Mouse (Mus musculus): ENCODE data around the gene Ino80d. TPM values are rescaled to one million over a fixed set of nuclear protein-coding genes. Genes with fewer than 3 reads are reported as not detected.

Ino80d gene
- polyA plus RNA-seq, 1 experiment from 2014 or later = 9.1 TPM

DNA sequence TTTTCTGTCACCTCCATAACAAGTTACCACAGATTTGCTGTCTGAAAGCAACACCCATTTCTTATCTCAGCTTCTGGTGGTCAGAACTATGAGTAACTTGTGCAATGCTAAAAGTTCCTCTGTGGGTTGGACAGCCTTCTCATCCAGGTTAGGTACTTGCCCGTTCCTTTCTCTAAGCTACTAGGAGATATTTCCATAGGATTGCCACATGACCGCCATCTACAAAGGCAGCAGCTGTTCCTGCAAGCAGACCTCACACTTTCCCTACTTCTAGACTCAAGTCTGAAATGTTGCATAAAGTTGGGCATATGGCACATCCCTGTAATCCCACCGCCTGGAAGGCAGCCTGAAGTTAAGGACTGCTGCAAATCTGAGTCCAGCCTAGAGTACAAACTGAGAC, 11.7 kb upstream of the Ino80d start:
- WGBS = 94% methylated on average over 3 of the region's 3 CpGs
- H3K9ac ChIP-seq (ENCODE audit: low read depth, low read length) = no peak overlapping the region

DNA sequence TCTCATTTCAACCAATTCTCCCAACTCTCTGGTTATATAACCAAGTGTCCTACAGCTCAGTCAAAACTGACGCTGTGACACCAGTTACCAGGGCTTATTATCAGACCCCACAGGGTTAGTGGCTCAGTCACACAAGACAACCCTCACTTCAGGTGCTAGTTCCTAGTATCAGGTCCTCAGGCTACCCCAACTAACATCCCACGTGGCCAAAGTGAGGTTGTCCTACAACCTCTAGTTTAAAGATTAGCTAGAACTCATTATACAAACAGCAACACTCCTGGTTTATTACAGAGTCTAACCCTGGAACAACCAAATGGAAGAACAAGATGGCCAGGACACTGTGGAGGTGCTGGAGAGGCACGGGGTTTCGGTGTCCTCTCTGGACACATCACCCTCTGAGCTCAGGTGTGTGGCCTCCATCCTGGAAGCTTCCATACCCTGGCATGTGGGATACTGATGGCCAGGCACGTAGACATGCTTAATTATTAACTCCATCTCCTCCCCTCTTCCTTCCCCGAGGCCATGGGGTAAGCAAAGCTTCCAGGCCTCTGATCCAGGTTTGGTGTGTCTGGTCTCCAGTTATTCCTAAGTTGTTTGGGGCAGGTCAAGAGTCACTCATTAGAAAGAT, 9.5 kb upstream of the Ino80d start:
- H3K9ac ChIP-seq (ENCODE audit: low read depth, low read length) = no peak overlapping the region
- H3K4me2 ChIP-seq (ENCODE audit: low read length) = no peak overlapping the region
- no peak overlapping the region for H3K4me3 ChIP-seq (ENCODE audit: low read length)
- H3K9me3 ChIP-seq (ENCODE audit: control insufficient read depth, low read length) = no peaks in the 10 kb centered on the region
- 90% methylated on average over 6 of the region's 6 CpGs for WGBS
- H3K36me3 ChIP-seq (ENCODE audit: control insufficient read depth, insufficient read depth, low read length) = peaks cover 17% of the 10 kb centered on the region
- ATAC-seq = no peak
- H3K27me3 ChIP-seq (replicated peaks; ENCODE audit: control insufficient read depth, insufficient read depth, low read length) = no peaks in the 10 kb centered on the region
- H3K27ac ChIP-seq (ENCODE audit: low read depth, low read length) = no peak overlapping the region
- no peaks in the 10 kb centered on the region for H3K4me1 ChIP-seq (ENCODE audit: control insufficient read depth, insufficient read depth, low read depth, low read length)

More for the DNA sequence above, 11.7 kb upstream of the Ino80d start:
- Histone ChIP-seq H3K4me3 (ENCODE audit: low read length) (no peak overlapping the region), H3K27me3 (replicated peaks; ENCODE audit: control insufficient read depth, insufficient read depth, low read length) (no peaks in the 10 kb centered on the region), H3K4me1 (ENCODE audit: control insufficient read depth, insufficient read depth, low read depth, low read length) (no peaks in the 10 kb centered on the region), H3K9me3 (ENCODE audit: control insufficient read depth, low read length) (no peaks in the 10 kb centered on the region), H3K36me3 (ENCODE audit: control insufficient read depth, insufficient read depth, low read length) (0 out of 2 replicates have a peak, but pooled peaks cover 5% of the 10 kb centered on the region), H3K4me2 (ENCODE audit: low read length) (no peak overlapping the region), H3K27ac (ENCODE audit: low read depth, low read length) (no peak overlapping the region)
- no peak for ATAC-seq

DNA sequence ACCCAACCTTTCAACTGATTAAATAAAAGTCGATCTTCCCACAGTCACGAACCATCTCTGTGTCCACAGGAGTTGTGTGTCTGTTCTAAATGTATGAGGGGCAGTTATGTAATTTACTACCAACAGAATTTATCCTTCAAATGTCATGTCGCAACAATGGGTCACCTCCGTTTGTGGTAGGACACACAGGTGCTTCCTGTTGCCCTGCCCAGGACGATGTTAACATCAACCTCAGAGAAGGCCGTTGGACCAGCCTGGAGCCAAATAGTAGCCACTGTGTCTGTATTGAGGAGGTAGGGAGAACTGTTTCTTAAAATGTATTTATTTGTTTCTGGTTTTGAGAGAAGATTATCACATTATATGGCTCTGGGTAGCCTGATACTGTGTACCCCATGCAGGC, 7.5 kb upstream of the Ino80d start:
- no peaks in the 10 kb centered on the region for H3K9me3 ChIP-seq (ENCODE audit: control insufficient read depth, low read length)
- peaks cover 17% of the 10 kb centered on the region for H3K36me3 ChIP-seq (ENCODE audit: control insufficient read depth, insufficient read depth, low read length)
- H3K4me3 ChIP-seq (ENCODE audit: low read length) = no peak overlapping the region
- WGBS = 94% methylated on average over 6 of the region's 6 CpGs
- no peak overlapping the region for H3K4me2 ChIP-seq (ENCODE audit: low read length)
- ATAC-seq = no peak
- no peak overlapping the region for H3K27ac ChIP-seq (ENCODE audit: low read depth, low read length)
- H3K9ac ChIP-seq (ENCODE audit: low read depth, low read length) = no peak overlapping the region
- H3K27me3 ChIP-seq (replicated peaks; ENCODE audit: control insufficient read depth, insufficient read depth, low read length) = no peaks in the 10 kb centered on the region
- peaks cover 3% of the 10 kb centered on the region for H3K4me1 ChIP-seq (ENCODE audit: control insufficient read depth, insufficient read depth, low read depth, low read length)

DNA sequence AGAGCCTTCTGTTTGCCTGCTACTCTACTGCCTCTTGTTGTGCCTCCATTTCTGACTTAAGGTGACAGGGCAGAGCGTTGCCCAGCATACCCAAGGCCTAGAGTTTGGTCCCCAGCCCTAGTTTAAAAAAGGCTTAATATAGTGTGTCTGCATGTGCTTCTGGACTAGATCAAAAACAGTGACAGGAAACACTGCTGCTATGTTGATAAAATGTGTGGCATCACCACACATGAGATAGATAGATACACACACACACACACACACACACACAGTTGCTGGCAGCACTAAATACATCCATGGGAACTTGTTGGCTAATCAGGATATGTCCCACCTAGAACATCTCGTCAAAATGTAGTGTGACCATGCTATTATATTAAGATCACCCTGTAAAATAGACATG, 5.9 kb upstream of the Ino80d start:
- H3K4me1 ChIP-seq (ENCODE audit: control insufficient read depth, insufficient read depth, low read depth, low read length) = peaks cover 16% of the 10 kb centered on the region
- H3K9ac ChIP-seq (ENCODE audit: low read depth, low read length) = no peak overlapping the region
- no peaks in the 10 kb centered on the region for H3K27me3 ChIP-seq (replicated peaks; ENCODE audit: control insufficient read depth, insufficient read depth, low read length)
- no peak overlapping the region for H3K4me2 ChIP-seq (ENCODE audit: low read length)
- H3K27ac ChIP-seq (ENCODE audit: low read depth, low read length) = no peak overlapping the region
- ATAC-seq = no peak
- peaks cover 17% of the 10 kb centered on the region for H3K36me3 ChIP-seq (ENCODE audit: control insufficient read depth, insufficient read depth, low read length)
- no peak overlapping the region for H3K4me3 ChIP-seq (ENCODE audit: low read length)
- 97% methylated on average over 2 of the region's 2 CpGs for WGBS
- no peaks in the 10 kb centered on the region for H3K9me3 ChIP-seq (ENCODE audit: control insufficient read depth, low read length)

DNA sequence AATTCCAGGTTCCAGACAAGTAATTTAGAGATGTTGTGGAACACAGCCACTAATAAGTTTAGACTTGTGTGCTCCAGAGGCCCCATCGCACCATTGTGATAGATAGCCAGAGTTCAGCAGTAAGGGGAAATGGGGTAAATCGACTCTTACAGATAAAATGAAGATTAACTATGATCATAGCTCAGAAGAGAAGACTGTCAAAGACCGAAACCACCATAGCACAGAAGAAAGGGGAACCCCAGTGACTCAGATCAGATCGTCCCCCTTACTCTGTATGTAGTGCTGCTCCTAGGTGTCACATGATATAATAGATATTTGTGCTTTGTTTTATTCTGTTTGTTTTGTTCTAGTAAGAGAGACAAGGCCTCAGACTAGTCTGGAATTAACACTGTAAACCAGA, 5.2 kb upstream of the Ino80d start:
- peaks cover 17% of the 10 kb centered on the region for H3K36me3 ChIP-seq (ENCODE audit: control insufficient read depth, insufficient read depth, low read length)
- H3K27ac ChIP-seq (ENCODE audit: low read depth, low read length) = no peak overlapping the region
- H3K27me3 ChIP-seq (replicated peaks; ENCODE audit: control insufficient read depth, insufficient read depth, low read length) = no peaks in the 10 kb centered on the region
- 92% methylated on average over 4 of the region's 4 CpGs for WGBS
- peaks cover 17% of the 10 kb centered on the region for H3K4me1 ChIP-seq (ENCODE audit: control insufficient read depth, insufficient read depth, low read depth, low read length)
- ATAC-seq = no peak
- no peak overlapping the region for H3K4me2 ChIP-seq (ENCODE audit: low read length)
- H3K9ac ChIP-seq (ENCODE audit: low read depth, low read length) = no peak overlapping the region
- no peak overlapping the region for H3K4me3 ChIP-seq (ENCODE audit: low read length)
- H3K9me3 ChIP-seq (ENCODE audit: control insufficient read depth, low read length) = no peaks in the 10 kb centered on the region

DNA sequence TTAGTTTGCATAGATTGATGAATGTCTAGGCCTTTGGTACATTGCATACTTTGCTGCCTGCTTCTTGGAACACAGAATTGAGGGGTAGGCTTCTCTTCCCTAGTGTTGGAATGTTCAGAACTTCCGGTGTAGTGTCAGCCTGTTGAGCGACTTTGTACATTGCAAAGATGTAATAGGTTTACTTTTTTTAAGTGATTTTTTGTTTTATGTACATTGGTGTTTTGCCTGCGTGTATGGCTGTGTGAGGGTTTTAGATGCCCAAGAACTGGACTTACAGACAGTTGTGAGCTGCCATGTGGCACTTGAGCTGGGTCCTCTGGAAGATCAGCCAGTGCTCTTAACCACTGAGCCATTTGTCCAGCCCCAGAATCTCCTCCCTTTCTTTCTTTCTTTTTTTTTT, 1.1 kb upstream of the Ino80d start:
- peak overlapping the region; percentile 100; the same call in 1 of the 2 replicates for H3K9ac ChIP-seq (ENCODE audit: low read depth, low read length)
- no peak for ATAC-seq
- WGBS = 56% methylated on average over 3 of the region's 3 CpGs

DNA sequence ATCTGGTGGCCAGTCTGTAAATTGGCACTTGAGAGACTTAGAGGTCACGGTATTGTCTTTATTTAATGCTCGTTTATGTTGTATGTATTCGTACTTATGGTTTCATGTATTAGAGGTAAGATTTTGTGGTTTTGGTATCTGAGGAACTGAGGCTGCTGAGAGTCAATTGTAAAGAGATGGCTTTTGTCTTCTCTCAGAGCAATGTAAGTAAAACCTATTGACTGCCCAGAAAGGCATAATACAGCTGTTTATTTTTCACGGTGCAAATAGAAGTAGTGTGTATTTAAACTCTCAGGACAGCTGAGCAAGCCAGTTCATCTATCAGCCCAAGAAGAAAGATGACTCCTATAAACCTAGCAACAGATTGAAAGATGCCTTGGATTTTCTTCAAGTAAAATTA, 629 bp upstream of the Ino80d start:
- WGBS = 14% methylated on average over 4 of the region's 4 CpGs
- peaks cover 34% of the 10 kb centered on the region for H3K4me1 ChIP-seq (ENCODE audit: control insufficient read depth, insufficient read depth, low read depth, low read length)
- 0 out of 2 replicates have a peak, but pooled peaks cover 2% of the 10 kb centered on the region for H3K36me3 ChIP-seq (ENCODE audit: control insufficient read depth, insufficient read depth, low read length)
- peak overlapping the region; percentile 100 for H3K9ac ChIP-seq (ENCODE audit: low read depth, low read length)
- no peak for ATAC-seq
- H3K4me2 ChIP-seq (ENCODE audit: low read length) = peak overlapping the region; percentile 94
- peak overlapping the region; percentile 97 for H3K27ac ChIP-seq (ENCODE audit: low read depth, low read length)
- peak overlapping the region; percentile 91 for H3K4me3 ChIP-seq (ENCODE audit: low read length)
- H3K9me3 ChIP-seq (ENCODE audit: control insufficient read depth, low read length) = no peaks in the 10 kb centered on the region
- H3K27me3 ChIP-seq (replicated peaks; ENCODE audit: control insufficient read depth, insufficient read depth, low read length) = no peaks in the 10 kb centered on the region

More for the DNA sequence above, 1.1 kb upstream of the Ino80d start:
- Histone ChIP-seq H3K9me3 (ENCODE audit: control insufficient read depth, low read length) (no peaks in the 10 kb centered on the region), H3K4me3 (ENCODE audit: low read length) (peak overlapping the region; percentile 91), H3K36me3 (ENCODE audit: control insufficient read depth, insufficient read depth, low read length) (peaks cover 6% of the 10 kb centered on the region), H3K4me2 (ENCODE audit: low read length) (peak overlapping the region; percentile 94), H3K27me3 (replicated peaks; ENCODE audit: control insufficient read depth, insufficient read depth, low read length) (no peaks in the 10 kb centered on the region), H3K27ac (ENCODE audit: low read depth, low read length) (peak overlapping the region; percentile 97; the same call in 1 of the 2 replicates), H3K4me1 (ENCODE audit: control insufficient read depth, insufficient read depth, low read depth, low read length) (peaks cover 31% of the 10 kb centered on the region)

DNA sequence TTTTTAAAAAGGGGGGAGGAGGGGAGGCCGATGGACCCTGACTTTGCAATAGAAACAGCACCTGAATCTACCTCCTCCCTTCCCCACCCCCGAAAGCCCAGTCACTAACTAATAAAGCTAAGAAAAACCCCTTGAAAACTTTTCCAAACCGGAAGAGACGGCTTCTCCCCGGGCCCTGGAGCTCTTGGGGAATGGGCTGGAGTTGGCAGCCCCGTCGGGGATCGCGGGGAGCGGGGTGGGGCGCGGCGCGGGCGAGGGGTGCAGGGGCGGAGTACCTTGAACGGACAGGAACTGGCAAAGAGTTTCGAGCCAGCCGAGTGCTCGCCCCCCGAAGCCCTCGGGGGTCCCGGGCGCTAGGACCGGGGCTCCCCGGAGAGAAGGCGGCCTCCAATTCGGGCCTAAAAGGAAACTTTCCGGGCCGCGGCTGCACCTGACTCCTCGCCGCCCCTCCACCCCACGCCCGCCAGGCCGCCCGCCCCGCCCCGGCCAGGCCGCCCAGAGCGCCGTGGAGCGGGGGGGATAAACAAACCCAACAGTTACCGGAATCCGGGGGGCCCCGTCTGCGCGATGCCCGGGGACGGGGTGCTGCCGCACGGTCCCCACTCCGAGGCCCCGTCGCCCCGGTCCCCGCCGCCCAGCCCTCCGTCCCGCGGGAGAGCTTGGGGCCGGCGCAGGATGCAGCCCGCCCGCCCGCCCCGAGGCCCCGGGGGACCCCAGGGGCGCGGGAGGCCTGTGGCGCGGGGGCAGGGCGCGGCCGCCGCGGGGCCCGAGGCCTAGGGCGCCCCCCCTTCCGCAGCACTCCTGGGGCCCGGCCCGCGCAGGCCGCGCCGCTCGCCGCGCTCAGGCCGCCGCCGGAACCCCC, 962 bp downstream of the Ino80d start:
- Histone ChIP-seq H3K27ac (ENCODE audit: low read depth, low read length) (peak overlapping the region; percentile 97), H3K4me2 (ENCODE audit: low read length) (peak overlapping the region; percentile 94), H3K4me1 (ENCODE audit: control insufficient read depth, insufficient read depth, low read depth, low read length) (peaks cover 36% of the 10 kb centered on the region), H3K36me3 (ENCODE audit: control insufficient read depth, insufficient read depth, low read length) (no peaks in the 10 kb centered on the region), H3K9ac (ENCODE audit: low read depth, low read length) (peak overlapping the region; percentile 100), H3K9me3 (ENCODE audit: control insufficient read depth, low read length) (no peaks in the 10 kb centered on the region), H3K4me3 (ENCODE audit: low read length) (peak overlapping the region; percentile 91), H3K27me3 (replicated peaks; ENCODE audit: control insufficient read depth, insufficient read depth, low read length) (no peaks in the 10 kb centered on the region)
- peak; percentile 34 for ATAC-seq
- 1% methylated on average over 56 of the region's 92 CpGs for WGBS

DNA sequence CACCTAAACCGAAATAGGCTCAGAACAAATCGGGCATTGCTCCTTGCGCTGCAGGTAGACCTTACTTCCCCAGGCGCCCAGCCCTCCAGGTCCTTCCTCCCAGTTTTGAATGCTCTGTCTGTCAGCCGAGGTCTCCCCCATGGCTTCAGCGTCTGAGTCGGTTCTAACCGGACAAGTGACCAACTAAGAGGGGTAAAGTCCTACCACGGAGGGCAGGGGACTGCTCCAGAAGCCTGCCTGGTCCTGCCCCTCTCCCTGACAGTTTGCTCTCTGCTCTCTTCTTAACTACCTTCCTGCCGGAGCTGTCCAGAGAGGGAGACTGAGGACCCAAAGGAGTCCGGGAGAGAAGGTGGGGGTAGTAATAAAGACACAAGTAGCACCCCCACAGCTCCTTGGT, 1.6 kb downstream of the Ino80d start:
- 0 out of 2 replicates have a peak, but pooled peaks have one; percentile 18 for ATAC-seq
- WGBS = 3% methylated on average over 11 of the region's 11 CpGs
- peak overlapping the region; percentile 91 for H3K4me3 ChIP-seq (ENCODE audit: low read length)

More for the DNA sequence above, 1.6 kb downstream of the Ino80d start:
- no peaks in the 10 kb centered on the region for H3K36me3 ChIP-seq (ENCODE audit: control insufficient read depth, insufficient read depth, low read length)
- H3K4me2 ChIP-seq (ENCODE audit: low read length) = peak overlapping the region; percentile 94
- no peaks in the 10 kb centered on the region for H3K27me3 ChIP-seq (replicated peaks; ENCODE audit: control insufficient read depth, insufficient read depth, low read length)
- H3K9ac ChIP-seq (ENCODE audit: low read depth, low read length) = peak overlapping the region; percentile 100
- no peaks in the 10 kb centered on the region for H3K9me3 ChIP-seq (ENCODE audit: control insufficient read depth, low read length)
- H3K27ac ChIP-seq (ENCODE audit: low read depth, low read length) = peak overlapping the region; percentile 97
- H3K4me1 ChIP-seq (ENCODE audit: control insufficient read depth, insufficient read depth, low read depth, low read length) = peaks cover 36% of the 10 kb centered on the region

Measured in hindbrain, embryonic 16.5 days (tissue).